Mouse (Mus musculus): ENCODE measurements around the gene Kdsr.

Gene Kdsr

GRCm38 (mm10) chr1:106759572-106760435, at the start of gene Kdsr:
Kdsr (minus strand) TSS chr1:106759727.
- in situ Hi-C loops (cut with MboI, MseI): loop anchor here in 1 of 2 experiments (5.0 kb wide), 1 partner anchor 37 kb away; the partner anchor contains the start of gene Vps4b

- in situ Hi-C loops (cut with MboI, MseI): loop anchor here in 1 of 2 experiments (5.0 kb wide), 1 partner anchor 43 kb away; the partner anchor contains the start of gene Kdsr
Observed at GRCm38 (mm10) chr1:106799931-106800330, 40.4 kb upstream of the Kdsr start.

GRCm38 (mm10) chr1:106799406-106799805, 39.9 kb upstream of the Kdsr start:
- in situ Hi-C loops (cut with MboI, MseI): loop anchor here in 1 of 2 experiments (5.0 kb wide), 1 partner anchor 42 kb away; the partner anchor contains the start of gene Kdsr

- in situ Hi-C loops (cut with MboI, MseI): loop anchor here in 1 of 2 experiments (5.0 kb wide), 1 partner anchor 40 kb away; the partner anchor contains the start of gene Kdsr
Observed at GRCm38 (mm10) chr1:106796987-106797779, 37.7 kb upstream of the Kdsr start.

- in situ Hi-C loops (cut with MboI, MseI): loop anchor here in 1 of 2 experiments (5.0 kb wide), 1 partner anchor 39 kb away; the partner anchor contains the start of gene Kdsr
Observed at GRCm38 (mm10) chr1:106796542-106796924, 37.0 kb upstream of the Kdsr start, which contains the start of gene Vps4b. Vps4b (minus strand) TSS chr1:106796728.

- in situ Hi-C loops (cut with MboI, MseI): loop anchor here in 1 of 2 experiments (5.0 kb wide), 1 partner anchor 39 kb away; the partner anchor contains the start of gene Kdsr
Observed at GRCm38 (mm10) chr1:106795634-106796541, 36.4 kb upstream of the Kdsr start.

- in situ Hi-C loops (cut with MboI, MseI): no loop called here
Observed at GRCm38 (mm10) chr1:106774896-106775295, 15.4 kb upstream of the Kdsr start.

GRCm38 (mm10) chr1:106774092-106774491, 14.6 kb upstream of the Kdsr start:
- in situ Hi-C loops (cut with MboI, MseI): no loop called here

- in situ Hi-C loops (cut with MboI, MseI): no loop called here
Observed at GRCm38 (mm10) chr1:106768773-106769172, 9.2 kb upstream of the Kdsr start.

GRCm38 (mm10) chr1:106765771-106766170, 6.2 kb upstream of the Kdsr start:
- in situ Hi-C loops (cut with MboI, MseI): no loop called here

- in situ Hi-C loops (cut with MboI, MseI): no loop called here
Observed at GRCm38 (mm10) chr1:106764846-106765245, 5.3 kb upstream of the Kdsr start.

- in situ Hi-C loops (cut with MboI, MseI): no loop called here
Observed at GRCm38 (mm10) chr1:106764281-106764680, 4.8 kb upstream of the Kdsr start.

- in situ Hi-C loops (cut with MboI, MseI): no loop called here
Observed at GRCm38 (mm10) chr1:106760750-106761149, 1.2 kb upstream of the Kdsr start.

- in situ Hi-C loops (cut with MboI, MseI): loop anchor here in 1 of 2 experiments (5.0 kb wide), 1 partner anchor 38 kb away; the partner anchor contains the start of gene Vps4b
Observed at GRCm38 (mm10) chr1:106758734-106759571, 574 bp downstream of the Kdsr start.

GRCm38 (mm10) chr1:106756633-106757032, 2.9 kb downstream of the Kdsr start:
- in situ Hi-C loops (cut with MboI, MseI): loop anchor here in 1 of 2 experiments (5.0 kb wide), 1 partner anchor 41 kb away; the partner anchor contains the start of gene Vps4b

GRCm38 (mm10) chr1:106752013-106752412, 7.5 kb downstream of the Kdsr start:
- in situ Hi-C loops (cut with MboI, MseI): no loop called here

GRCm38 (mm10) chr1:106750656-106751055, 8.9 kb downstream of the Kdsr start:
- in situ Hi-C loops (cut with MboI, MseI): no loop called here

GRCm38 (mm10) chr1:106748555-106749315, 10.8 kb downstream of the Kdsr start:
- in situ Hi-C loops (cut with MboI, MseI): loop anchor here (5.0 to 25.0 kb wide), 3 partner anchors 586 to 1201 kb away; partner anchors contain the start of gene Phlpp1 (in 2 of the 2)

GRCm38 (mm10) chr1:106742980-106743379, 16.5 kb downstream of the Kdsr start:
- in situ Hi-C loops (cut with MboI, MseI): loop anchor here (25.0 kb wide), 2 partner anchors 581 to 856 kb away; partner anchors contain the start of gene Phlpp1 (in 2 of the 2)
